14 mouse cellular contexts compared by ENCODE assay signal in the genomic region with DNA sequence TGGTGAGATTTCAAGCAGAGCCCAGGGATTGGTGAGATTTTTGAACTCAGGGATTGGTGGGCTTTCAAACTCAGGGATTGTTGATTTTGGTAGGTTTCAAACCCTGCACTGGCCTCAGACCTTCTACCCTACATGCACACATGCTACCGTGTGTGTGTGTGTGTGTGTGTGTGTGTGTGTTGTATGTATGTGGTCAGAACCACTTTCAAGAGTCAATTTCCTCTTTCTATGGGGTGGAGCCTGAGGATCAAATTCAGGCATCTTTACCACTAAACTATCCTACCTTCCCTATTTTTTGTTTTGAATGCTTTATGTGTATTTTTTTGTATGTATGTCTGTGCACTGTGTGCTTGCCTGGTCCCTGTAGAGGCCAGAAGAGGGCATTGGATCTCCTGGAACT. TPM values are rescaled to one million over a fixed set of nuclear protein-coding genes. Genes with fewer than 3 reads are reported as not detected.
"Had no signal": no experiment of that assay in that cellular context is flagged by ENCODE, and none has a peak within 500 bp of the region (broad histone marks: within the 10 kb centered on the region; RNA-seq: fewer than 3 reads in every experiment).

No protein-coding gene starts in this region.

- ATAC-seq: midbrain, embryonic 15.5 days had no signal

- DNase-seq: kidney, adult 8-10 months; kidney, postnatal 10 days; kidney, postnatal 36 days; layer of hippocampus, postnatal 36 days; liver, embryonic 13.5 days; lung, postnatal 10 days; lung, postnatal 36 days; right cerebral cortex, adult 18-20 months; right cerebral cortex, postnatal 14 days; right cerebral cortex, postnatal 4 days; thymus, adult 18-20 months; thymus, postnatal 36 days had no signal

RNA-seq across cellular contexts. Expression of a gene that starts 13.1 kb away (rescaled TPM):
- total RNA-seq: liver, adult 2 months had no signal
